Mouse (Mus musculus): Measurements from ENCODE around the gene Lrrc4. TPM values are rescaled to one million over a fixed set of nuclear protein-coding genes. Genes with fewer than 3 reads are reported as not detected.

The Lrrc4 gene
- total and polyA plus RNA-seq, 2 experiments from 2014 or later: 5.8 to 61.2 TPM

- Histone ChIP-seq H3K36me3 (ENCODE audit: insufficient read depth, low read length) (peaks cover 34% of the 10 kb centered on the region), H3K9ac (replicated peaks; ENCODE audit: low read length, poor library complexity, severe bottlenecking) (no peak overlapping the region), H3K4me2 (ENCODE audit: low read depth, low read length, poor library complexity, severe bottlenecking) (no peak overlapping the region), H3K9me3 (ENCODE audit: low read length) (no peaks in the 10 kb centered on the region), H3K27me3 (ENCODE audit: insufficient read depth, low read length) (no peaks in the 10 kb centered on the region), H3K27ac (ENCODE audit: low read depth, low read length) (no peak overlapping the region), H3K4me1 (ENCODE audit: insufficient read depth, low read length) (0 out of 2 replicates have a peak, but pooled peaks cover 2% of the 10 kb centered on the region), H3K4me3 (ENCODE audit: low read depth, low read length) (no peak overlapping the region)
- DNase-seq (ENCODE audit: low spot score) (peak; percentile 65), ATAC-seq (ENCODE audit: low FRiP score) (peak; percentile 20; the same call in 1 of the 2 replicates)
- WGBS: 64% methylated on average over 13 of the region's 13 CpGs
- TF ChIP-seq CTCF (IDR thresholded peaks at IDR 0.05): no peak
Observed at GRCm38 (mm10) chr6:28819509-28820358, 11.8 kb downstream of the Lrrc4 start.

- Histone ChIP-seq H3K9ac (replicated peaks; ENCODE audit: low read length, poor library complexity, severe bottlenecking) (no peak overlapping the region), H3K4me2 (ENCODE audit: low read depth, low read length, poor library complexity, severe bottlenecking) (no peak overlapping the region), H3K27me3 (ENCODE audit: insufficient read depth, low read length) (no peaks in the 10 kb centered on the region), H3K4me1 (ENCODE audit: insufficient read depth, low read length) (no peaks in the 10 kb centered on the region), H3K4me3 (ENCODE audit: low read depth, low read length) (no peak overlapping the region), H3K9me3 (ENCODE audit: low read length) (no peaks in the 10 kb centered on the region), H3K27ac (ENCODE audit: low read depth, low read length) (no peak overlapping the region), H3K36me3 (ENCODE audit: insufficient read depth, low read length) (peaks cover 32% of the 10 kb centered on the region)
- WGBS: 79% methylated on average over 9 of the region's 9 CpGs
- DNase-seq (ENCODE audit: low spot score) (peak; percentile 53), ATAC-seq (ENCODE audit: low FRiP score) (no peak)
- TF ChIP-seq CTCF (IDR thresholded peaks at IDR 0.05): no peak
Observed at GRCm38 (mm10) chr6:28817039-28817438, 14.5 kb downstream of the Lrrc4 start.

- no peak for ATAC-seq (ENCODE audit: low FRiP score)
- 75% methylated on average over 2 of the region's 2 CpGs for WGBS
- Histone ChIP-seq H3K27me3 (ENCODE audit: insufficient read depth, low read length) (no peaks in the 10 kb centered on the region), H3K4me1 (ENCODE audit: insufficient read depth, low read length) (no peaks in the 10 kb centered on the region), H3K4me2 (ENCODE audit: low read depth, low read length, poor library complexity, severe bottlenecking) (no peak overlapping the region), H3K36me3 (ENCODE audit: insufficient read depth, low read length) (peaks cover 34% of the 10 kb centered on the region), H3K27ac (ENCODE audit: low read depth, low read length) (no peak overlapping the region), H3K4me3 (ENCODE audit: low read depth, low read length) (no peak overlapping the region), H3K9ac (replicated peaks; ENCODE audit: low read length, poor library complexity, severe bottlenecking) (no peak overlapping the region), H3K9me3 (ENCODE audit: low read length) (no peaks in the 10 kb centered on the region)
- no peak for DNase-seq (ENCODE audit: low spot score)
- TF ChIP-seq CTCF (IDR thresholded peaks at IDR 0.05): no peak
Observed at GRCm38 (mm10) chr6:28814895-28815294, 16.7 kb downstream of the Lrrc4 start.

DNA sequence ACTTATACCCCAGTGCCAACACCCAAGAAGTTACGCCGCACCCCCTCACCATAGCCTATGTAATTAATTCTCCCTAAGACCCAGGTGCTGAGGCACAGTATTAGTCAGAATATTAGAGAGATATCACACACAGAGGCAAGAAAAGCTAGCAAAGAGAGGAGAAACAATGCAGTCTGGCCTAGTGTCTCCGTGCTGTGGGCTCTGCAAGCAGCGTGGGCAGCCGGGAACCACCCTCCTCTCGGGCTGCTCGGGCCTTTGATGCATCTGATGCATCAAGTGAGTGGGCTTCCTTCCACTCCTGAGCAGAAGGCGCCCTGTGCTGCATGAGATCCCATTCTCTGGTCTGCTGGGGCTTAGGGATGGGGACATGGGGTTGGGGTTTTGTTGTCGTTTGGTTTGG lies 18.5 kb downstream of the Lrrc4 start:
- Histone ChIP-seq H3K4me2 (ENCODE audit: low read depth, low read length, poor library complexity, severe bottlenecking) (no peak overlapping the region), H3K9me3 (ENCODE audit: low read length) (no peaks in the 10 kb centered on the region), H3K9ac (replicated peaks; ENCODE audit: low read length, poor library complexity, severe bottlenecking) (no peak overlapping the region), H3K27ac (ENCODE audit: low read depth, low read length) (no peak overlapping the region), H3K27me3 (ENCODE audit: insufficient read depth, low read length) (no peaks in the 10 kb centered on the region), H3K4me1 (ENCODE audit: insufficient read depth, low read length) (no peaks in the 10 kb centered on the region), H3K4me3 (ENCODE audit: low read depth, low read length) (no peak overlapping the region), H3K36me3 (ENCODE audit: insufficient read depth, low read length) (peaks cover 25% of the 10 kb centered on the region)
- 85% methylated on average over 9 of the region's 9 CpGs for WGBS
- ATAC-seq (ENCODE audit: low FRiP score) (no peak), DNase-seq (ENCODE audit: low spot score) (no peak)
- no peak for TF ChIP-seq CTCF (IDR thresholded peaks at IDR 0.05)

DNA sequence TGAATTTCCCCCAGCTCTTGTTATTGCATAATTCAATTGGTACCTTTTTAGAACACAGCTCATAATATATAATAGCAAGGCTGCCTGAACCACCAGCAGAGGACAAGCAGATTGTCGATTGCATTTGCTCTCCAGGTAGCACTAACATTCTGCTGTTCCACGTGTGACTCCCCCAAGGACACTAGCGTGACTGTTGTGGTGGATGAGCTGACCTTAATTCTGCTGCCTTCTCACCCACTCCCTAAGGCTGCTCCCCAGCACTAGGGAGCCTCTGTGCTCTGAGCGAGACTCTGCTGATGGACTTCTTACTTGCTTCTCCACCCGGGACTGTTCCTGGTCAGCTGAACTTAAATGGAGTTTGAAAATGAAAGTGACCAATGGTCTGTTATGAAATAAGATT lies 26.8 kb downstream of the Lrrc4 start:
- DNase-seq (ENCODE audit: low spot score) (no peak), ATAC-seq (ENCODE audit: low FRiP score) (no peak)
- H3K9ac ChIP-seq (replicated peaks; ENCODE audit: low read length, poor library complexity, severe bottlenecking): no peak overlapping the region
- H3K4me2 ChIP-seq (ENCODE audit: low read depth, low read length, poor library complexity, severe bottlenecking): no peak overlapping the region
- H3K27ac ChIP-seq (ENCODE audit: low read depth, low read length): no peak overlapping the region
- H3K36me3 ChIP-seq (ENCODE audit: insufficient read depth, low read length): 0 out of 2 replicates have a peak, but pooled peaks cover 2% of the 10 kb centered on the region
- H3K9me3 ChIP-seq (ENCODE audit: low read length): no peaks in the 10 kb centered on the region
- TF ChIP-seq CTCF (IDR thresholded peaks at IDR 0.05): no peak
- no peaks in the 10 kb centered on the region for H3K4me1 ChIP-seq (ENCODE audit: insufficient read depth, low read length)
- no peaks in the 10 kb centered on the region for H3K27me3 ChIP-seq (ENCODE audit: insufficient read depth, low read length)
- WGBS: 90% methylated on average over 5 of the region's 5 CpGs
- no peak overlapping the region for H3K4me3 ChIP-seq (ENCODE audit: low read depth, low read length)

- Histone ChIP-seq H3K27ac (ENCODE audit: low read depth, low read length) (no peak overlapping the region), H3K27me3 (ENCODE audit: insufficient read depth, low read length) (no peaks in the 10 kb centered on the region), H3K9ac (replicated peaks; ENCODE audit: low read length, poor library complexity, severe bottlenecking) (no peak overlapping the region), H3K4me2 (ENCODE audit: low read depth, low read length, poor library complexity, severe bottlenecking) (no peak overlapping the region), H3K4me1 (ENCODE audit: insufficient read depth, low read length) (no peaks in the 10 kb centered on the region), H3K9me3 (ENCODE audit: low read length) (no peaks in the 10 kb centered on the region), H3K4me3 (ENCODE audit: low read depth, low read length) (no peak overlapping the region), H3K36me3 (ENCODE audit: insufficient read depth, low read length) (no peaks in the 10 kb centered on the region)
- DNase-seq (ENCODE audit: low spot score) (no peak), ATAC-seq (ENCODE audit: low FRiP score) (no peak)
- TF ChIP-seq CTCF (IDR thresholded peaks at IDR 0.05): no peak
- 83% methylated on average over 6 of the region's 6 CpGs for WGBS
Observed at GRCm38 (mm10) chr6:28803678-28804279, 27.8 kb downstream of the Lrrc4 start.

Measured in midbrain, postnatal 0 days (tissue).